Mouse (Mus musculus) limb, embryonic 15.5 days (tissue): Measurements from ENCODE around the gene Lias. TPM values are rescaled to one million over a fixed set of nuclear protein-coding genes. Genes with fewer than 3 reads are reported as not detected.

Source experiments
- ATAC-seq: fragments of 200-750 bp; cut with Nextera tagmentation; 2 replicates; pipeline ENCODE4 v1.8.0; 2017; ENCODE audit warnings: low read depth, moderate TSS enrichment; ENCODE audit not compliant: insufficient number of reproducible peaks, low FRiP score, low TSS enrichment
- H3K27ac ChIP-seq: fragments of 300-500 bp; sonication (generic); 2 replicates; pipeline ENCODE4 v1.5.1; 2015; ENCODE audit warnings: moderate library complexity, mild to moderate bottlenecking, inconsistent platforms
- H3K27me3 ChIP-seq: fragments of 300-500 bp; sonication (generic); 2 replicates; pipeline ENCODE4 v1.6.1; 2015; ENCODE audit warnings: inconsistent platforms
- H3K36me3 ChIP-seq: fragments of 300-500 bp; sonication (generic); 2 replicates; pipeline ENCODE4 v1.6.1; 2015; ENCODE audit warnings: inconsistent platforms
- H3K4me1 ChIP-seq: fragments of 300-500 bp; sonication (generic); 2 replicates; pipeline ENCODE4 v1.6.1; 2015; ENCODE audit warnings: inconsistent platforms
- H3K4me2 ChIP-seq: fragments of 300-500 bp; sonication (generic); 2 replicates; pipeline ENCODE4 v1.6.1; 2015; ENCODE audit warnings: mild to moderate bottlenecking, inconsistent platforms
- H3K4me3 ChIP-seq: fragments of 300-500 bp; sonication (generic); 2 replicates; pipeline ENCODE4 v1.5.1; 2015; ENCODE audit warnings: mild to moderate bottlenecking, inconsistent platforms
- H3K9ac ChIP-seq: fragments of 300-500 bp; sonication (generic); 2 replicates; pipeline ENCODE4 v1.6.1; 2015; ENCODE audit warnings: inconsistent platforms
- H3K9me3 ChIP-seq: fragments of 300-500 bp; sonication (generic); 2 replicates; pipeline ENCODE4 v1.6.1; 2016; ENCODE audit warnings: inconsistent platforms
- WGBS: fragments of 180-500 bp; shearing (Covaris S2); methylation state at CpG from one replicate; pipeline ENCODE4 v1.1.7; 2015; 5-methylcytosine and 5-hydroxymethylcytosine counted together
- polyA plus RNA-seq: library from polyadenylated mRNA; unstranded; fragments of >200 nt; fragmentation: Nextera tagmentation; extraction: Ambion mirVana; gene quantifications from 2 replicates; pipeline ENCODE4 v1.2.1, GENCODE M21; 2015

Gene Lias
- 58.9 and 63.0 TPM in 2 replicates for polyA plus RNA-seq

- Histone ChIP-seq H3K4me3 (peak within 1 kb of the TSS; percentile 81), H3K4me2 (peak within 1 kb of the TSS; percentile 63), H3K9ac (peak within 1 kb of the TSS; percentile 98), H3K4me1 (peaks cover 24% of the 10 kb centered on the region), H3K27me3 (no peaks in the 10 kb centered on the region), H3K36me3 (peaks cover 45% of the 10 kb centered on the region), H3K9me3 (no peaks in the 10 kb centered on the region), H3K27ac (peak within 1 kb of the TSS; percentile 91)
- ATAC-seq = peak; percentile 92
- under 1% methylated on average over 83 of the region's 83 CpGs for WGBS
Observed at GRCm38 (mm10) chr5:65390648-65391644, at the start of gene Lias, which contains the start of gene Rpl9. TSS of gene Lias (plus strand) at chr5:65391497. TSS of gene Rpl9 (minus strand) at chr5:65391444.

GRCm38 (mm10) chr5:65348168-65348567 is 43.1 kb upstream of the Lias start, which contains the start of gene Klb:
TSS of gene Klb (plus strand) at chr5:65348314.
- no peaks in the 10 kb centered on the region for H3K4me1 ChIP-seq
- no peak within 1 kb of the TSS for H3K27ac ChIP-seq
- no peaks in the 10 kb centered on the region for H3K36me3 ChIP-seq
- WGBS = 53% methylated on average over 15 of the region's 15 CpGs
- no peak within 1 kb of the TSS for H3K4me2 ChIP-seq
- no peak for ATAC-seq
- H3K9me3 ChIP-seq = no peaks in the 10 kb centered on the region
- no peak within 1 kb of the TSS for H3K4me3 ChIP-seq
- no peaks in the 10 kb centered on the region for H3K27me3 ChIP-seq
- H3K9ac ChIP-seq = no peak within 1 kb of the TSS

- no peak for ATAC-seq
- Histone ChIP-seq H3K4me2 (no peak overlapping the region), H3K4me3 (no peak overlapping the region), H3K9ac (no peak overlapping the region), H3K4me1 (no peaks in the 10 kb centered on the region), H3K27ac (no peak overlapping the region), H3K27me3 (no peaks in the 10 kb centered on the region), H3K9me3 (no peaks in the 10 kb centered on the region), H3K36me3 (no peaks in the 10 kb centered on the region)
- WGBS = 73% methylated on average over 10 of the region's 10 CpGs
Observed at GRCm38 (mm10) chr5:65350508-65350907, 40.8 kb upstream of the Lias start.

GRCm38 (mm10) chr5:65354097-65354496 is 37.2 kb upstream of the Lias start:
- Histone ChIP-seq H3K9me3 (no peaks in the 10 kb centered on the region), H3K27me3 (no peaks in the 10 kb centered on the region), H3K36me3 (no peaks in the 10 kb centered on the region), H3K4me2 (no peak overlapping the region), H3K9ac (no peak overlapping the region), H3K4me3 (no peak overlapping the region), H3K27ac (no peak overlapping the region), H3K4me1 (no peaks in the 10 kb centered on the region)
- ATAC-seq = no peak
- WGBS = 68% methylated on average over 3 of the region's 3 CpGs

- ATAC-seq = no peak
- no peak overlapping the region for H3K4me3 ChIP-seq
- H3K4me1 ChIP-seq = no peaks in the 10 kb centered on the region
- no peaks in the 10 kb centered on the region for H3K9me3 ChIP-seq
- H3K27ac ChIP-seq = no peak overlapping the region
- H3K4me2 ChIP-seq = no peak overlapping the region
- WGBS = 79% methylated on average over 5 of the region's 5 CpGs
- H3K27me3 ChIP-seq = no peaks in the 10 kb centered on the region
- no peak overlapping the region for H3K9ac ChIP-seq
- no peaks in the 10 kb centered on the region for H3K36me3 ChIP-seq
Observed at GRCm38 (mm10) chr5:65354985-65355384, 36.3 kb upstream of the Lias start.

- Histone ChIP-seq H3K9ac (no peak overlapping the region), H3K4me1 (no peaks in the 10 kb centered on the region), H3K27ac (no peak overlapping the region), H3K36me3 (no peaks in the 10 kb centered on the region), H3K27me3 (no peaks in the 10 kb centered on the region), H3K9me3 (no peaks in the 10 kb centered on the region), H3K4me3 (no peak overlapping the region), H3K4me2 (no peak overlapping the region)
- 84% methylated on average over 6 of the region's 6 CpGs for whole genome bisulfite sequencing
- ATAC-seq = no peak
Observed at GRCm38 (mm10) chr5:65356851-65357250, 34.4 kb upstream of the Lias start.

GRCm38 (mm10) chr5:65357771-65358170 is 33.5 kb upstream of the Lias start:
- WGBS = 82% methylated on average over 3 of the region's 3 CpGs
- no peak for ATAC-seq
- H3K4me2 ChIP-seq = no peak overlapping the region
- H3K4me3 ChIP-seq = no peak overlapping the region
- no peak overlapping the region for H3K9ac ChIP-seq
- H3K27ac ChIP-seq = no peak overlapping the region
- H3K4me1 ChIP-seq = no peaks in the 10 kb centered on the region
- H3K36me3 ChIP-seq = no peaks in the 10 kb centered on the region
- no peaks in the 10 kb centered on the region for H3K9me3 ChIP-seq
- no peaks in the 10 kb centered on the region for H3K27me3 ChIP-seq

- ATAC-seq = no peak
- Histone ChIP-seq H3K27me3 (no peaks in the 10 kb centered on the region), H3K9me3 (no peaks in the 10 kb centered on the region), H3K4me3 (no peak overlapping the region), H3K9ac (no peak overlapping the region), H3K4me2 (no peak overlapping the region), H3K27ac (no peak overlapping the region), H3K4me1 (no peaks in the 10 kb centered on the region), H3K36me3 (no peaks in the 10 kb centered on the region)
- 89% methylated on average over 11 of the region's 11 CpGs for WGBS
Observed at GRCm38 (mm10) chr5:65367837-65368236, 23.5 kb upstream of the Lias start.

GRCm38 (mm10) chr5:65371551-65371950 is 19.7 kb upstream of the Lias start:
- no peak for ATAC-seq
- Histone ChIP-seq H3K4me2 (no peak overlapping the region), H3K4me3 (no peak overlapping the region), H3K4me1 (0 out of 2 replicates have a peak, but pooled peaks cover 6% of the 10 kb centered on the region), H3K9me3 (no peaks in the 10 kb centered on the region), H3K27me3 (no peaks in the 10 kb centered on the region), H3K36me3 (no peaks in the 10 kb centered on the region), H3K9ac (no peak overlapping the region), H3K27ac (no peak overlapping the region)
- WGBS = 93% methylated on average over 7 of the region's 7 CpGs

- Histone ChIP-seq H3K4me2 (no peak overlapping the region), H3K27me3 (no peaks in the 10 kb centered on the region), H3K4me1 (0 out of 2 replicates have a peak, but pooled peaks cover 6% of the 10 kb centered on the region), H3K4me3 (no peak overlapping the region), H3K27ac (no peak overlapping the region), H3K9me3 (no peaks in the 10 kb centered on the region), H3K9ac (no peak overlapping the region), H3K36me3 (no peaks in the 10 kb centered on the region)
- ATAC-seq = no peak
- WGBS = 74% methylated on average over 7 of the region's 7 CpGs
Observed at GRCm38 (mm10) chr5:65374746-65375145, 16.6 kb upstream of the Lias start.

- 68% methylated on average over 2 of the region's 2 CpGs for WGBS
- peaks cover 32% of the 10 kb centered on the region for H3K36me3 ChIP-seq
- H3K9me3 ChIP-seq = no peaks in the 10 kb centered on the region
- H3K27ac ChIP-seq = no peak overlapping the region
- no peak for ATAC-seq
- H3K27me3 ChIP-seq = no peaks in the 10 kb centered on the region
- H3K9ac ChIP-seq = no peak overlapping the region
- no peak overlapping the region for H3K4me2 ChIP-seq
- no peak overlapping the region for H3K4me3 ChIP-seq
- H3K4me1 ChIP-seq = peaks cover 18% of the 10 kb centered on the region
Observed at GRCm38 (mm10) chr5:65385704-65386103, 5.6 kb upstream of the Lias start.
